Mouse (Mus musculus) heart, embryonic 13.5 days (tissue): Measurements from ENCODE around the gene Agpat2. TPM values are rescaled to one million over a fixed set of nuclear protein-coding genes. Genes with fewer than 3 reads are reported as not detected.

Experiments
- ATAC-seq: fragments of 200-750 bp; cut with Nextera tagmentation; 2 replicates; pipeline ENCODE4 v1.8.0; 2017; ENCODE audit warnings: moderate TSS enrichment; ENCODE audit not compliant: insufficient number of reproducible peaks, low FRiP score, low TSS enrichment; ENCODE audit errors: extremely low read depth
- H3K27ac ChIP-seq: fragments of 300-500 bp; sonication (generic); replicated peaks from 2 replicates; pipeline ENCODE4 v1.5.1; 2015; ENCODE audit warnings: moderate library complexity, mild to moderate bottlenecking, inconsistent platforms
- H3K27me3 ChIP-seq: fragments of 300-500 bp; sonication (generic); replicated peaks from 2 replicates; pipeline ENCODE4 v1.6.1; 2015; ENCODE audit warnings: mild to moderate bottlenecking, inconsistent platforms
- H3K36me3 ChIP-seq: fragments of 300-500 bp; sonication (generic); 2 replicates; pipeline ENCODE4 v1.6.1; 2015; ENCODE audit warnings: mild to moderate bottlenecking, inconsistent platforms
- H3K4me1 ChIP-seq: fragments of 300-500 bp; sonication (generic); 2 replicates; pipeline ENCODE4 v1.6.1; 2015; ENCODE audit warnings: inconsistent platforms
- H3K4me2 ChIP-seq: fragments of 300-500 bp; sonication (generic); 2 replicates; pipeline ENCODE4 v1.6.1; 2015; ENCODE audit warnings: inconsistent platforms, mild to moderate bottlenecking, moderate library complexity
- H3K4me3 ChIP-seq: fragments of 300-500 bp; sonication (generic); 2 replicates; pipeline ENCODE4 v1.5.1; 2015; ENCODE audit warnings: moderate library complexity, mild to moderate bottlenecking, inconsistent platforms
- H3K9ac ChIP-seq: fragments of 300-500 bp; sonication (generic); 2 replicates; pipeline ENCODE4 v1.6.1; 2015; ENCODE audit warnings: inconsistent platforms, mild to moderate bottlenecking, moderate library complexity
- H3K9me3 ChIP-seq: fragments of 300-500 bp; sonication (generic); 2 replicates; pipeline ENCODE4 v1.6.1; 2016; ENCODE audit warnings: inconsistent platforms
- WGBS: fragments of 180-500 bp; shearing (Covaris S2); methylation state at CpG from one replicate; pipeline ENCODE4 v1.1.7; 2015; ENCODE audit warnings: mixed read lengths; 5-methylcytosine and 5-hydroxymethylcytosine counted together
- polyA plus RNA-seq: library from polyadenylated mRNA; unstranded; fragments of >200 nt; fragmentation: Nextera tagmentation; extraction: Ambion mirVana; gene quantifications from 2 replicates; pipeline ENCODE4 v1.2.1, GENCODE M21; 2015

Gene Agpat2
- polyA plus RNA-seq, 1 experiment from 2014 or later, result 21.8 TPM

DNA sequence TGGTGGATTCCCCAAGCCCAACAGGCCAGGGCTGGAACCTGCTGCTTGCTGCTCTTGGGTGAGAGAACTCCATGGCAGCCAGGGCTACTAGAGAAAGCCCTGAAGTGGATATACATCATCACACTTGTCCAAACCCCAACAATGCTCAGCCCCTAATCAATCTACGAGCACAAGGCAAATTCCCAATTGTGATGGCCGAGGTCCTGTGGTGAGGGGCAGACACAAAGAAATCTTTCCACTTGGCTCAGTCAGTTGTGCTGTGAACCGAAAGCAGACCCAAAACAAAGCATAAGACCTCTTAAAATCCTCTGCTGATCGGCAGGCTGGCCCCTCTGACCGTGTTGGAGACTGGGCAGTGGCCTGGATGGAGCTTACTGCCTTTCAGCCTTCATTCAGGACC lies 29.4 kb downstream of the Agpat2 start:
- H3K9ac ChIP-seq, result no peak overlapping the region
- no peaks in the 10 kb centered on the region for H3K9me3 ChIP-seq
- 45% methylated on average over 5 of the region's 5 CpGs for WGBS
- H3K36me3 ChIP-seq, result no peaks in the 10 kb centered on the region
- peaks cover 97% of the 10 kb centered on the region for H3K4me1 ChIP-seq
- no peak overlapping the region for H3K4me3 ChIP-seq
- no peaks in the 10 kb centered on the region for H3K27me3 ChIP-seq
- no peak for ATAC-seq
- no peak overlapping the region for H3K4me2 ChIP-seq
- peak overlapping the region; percentile 90 for H3K27ac ChIP-seq

DNA sequence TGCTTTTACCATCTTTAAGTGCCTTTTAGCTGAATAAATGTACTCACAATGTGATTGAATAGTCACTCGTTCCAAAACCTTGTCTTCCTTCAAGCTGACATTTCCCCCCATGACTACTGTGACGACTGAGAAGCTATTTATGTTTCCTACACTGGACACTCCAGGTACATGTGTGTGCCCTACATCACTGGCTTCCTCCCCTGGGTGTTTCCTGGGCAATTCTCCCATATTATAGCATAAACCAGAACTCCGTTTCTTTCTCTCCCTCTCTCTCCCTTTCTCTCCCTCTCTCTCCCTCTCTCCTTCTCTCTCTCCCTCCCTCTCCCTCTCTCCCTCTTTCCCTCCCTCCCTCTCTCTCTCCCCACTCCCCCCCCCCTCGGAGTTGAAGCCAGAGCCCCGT lies 30.4 kb downstream of the Agpat2 start:
- peak overlapping the region; percentile 90 for H3K27ac ChIP-seq
- 16% methylated on average over 5 of the region's 5 CpGs for WGBS
- H3K4me2 ChIP-seq, result peak overlapping the region; percentile 56
- no peak for ATAC-seq
- H3K9me3 ChIP-seq, result no peaks in the 10 kb centered on the region
- H3K4me3 ChIP-seq, result no peak overlapping the region
- H3K9ac ChIP-seq, result peak overlapping the region; percentile 56
- no peaks in the 10 kb centered on the region for H3K27me3 ChIP-seq
- H3K4me1 ChIP-seq, result peaks cover 89% of the 10 kb centered on the region
- H3K36me3 ChIP-seq, result no peaks in the 10 kb centered on the region

DNA sequence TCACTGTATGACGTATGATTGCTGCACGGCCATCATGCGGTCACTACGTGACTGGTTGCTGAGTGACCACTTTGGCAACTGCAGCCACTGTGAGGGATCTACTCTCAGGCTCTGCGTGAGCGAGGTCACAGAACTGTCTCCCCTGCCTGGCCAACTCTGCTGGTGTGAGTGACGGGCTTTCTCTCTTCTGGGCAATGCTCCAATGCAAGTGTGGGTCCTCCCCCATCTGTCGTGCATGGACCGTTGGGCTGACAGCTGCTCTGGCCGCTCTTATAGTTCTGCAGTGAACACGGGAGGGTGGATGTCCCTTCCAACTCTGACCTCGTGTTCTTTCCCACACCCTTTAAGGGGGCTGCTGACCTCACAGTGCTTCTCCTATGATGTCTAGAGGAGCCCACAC lies 30.8 kb downstream of the Agpat2 start:
- Histone ChIP-seq H3K4me1 (peaks cover 85% of the 10 kb centered on the region), H3K9ac (peak overlapping the region; percentile 56), H3K4me2 (peak overlapping the region; percentile 56), H3K27ac (peak overlapping the region; percentile 90), H3K9me3 (no peaks in the 10 kb centered on the region), H3K4me3 (no peak overlapping the region), H3K27me3 (no peaks in the 10 kb centered on the region), H3K36me3 (no peaks in the 10 kb centered on the region)
- WGBS, result 30% methylated on average over 12 of the region's 12 CpGs
- peak; percentile 33; the same call in 1 of the 2 replicates for ATAC-seq

DNA sequence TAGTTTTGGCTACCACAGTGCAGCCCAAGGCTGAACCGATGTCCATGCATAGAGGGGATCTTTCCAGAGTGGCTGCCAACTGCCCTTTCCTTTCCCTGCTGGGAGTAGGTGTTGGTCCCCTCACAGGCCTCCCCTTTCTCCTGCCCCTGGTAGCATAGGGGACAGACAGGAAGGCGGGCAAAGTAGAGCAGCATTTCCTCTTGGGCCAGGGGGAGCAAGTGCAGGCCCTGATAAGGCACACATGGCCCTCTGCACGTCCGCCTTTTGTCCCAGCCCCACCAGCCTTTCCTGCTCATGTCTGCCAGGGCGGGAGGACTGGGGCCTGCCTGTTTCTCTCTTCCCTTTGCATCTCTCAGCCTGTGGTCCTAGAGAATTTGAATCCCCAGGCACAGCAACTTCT lies 32.4 kb downstream of the Agpat2 start:
- peak overlapping the region; percentile 90 for H3K27ac ChIP-seq
- no peaks in the 10 kb centered on the region for H3K9me3 ChIP-seq
- peak; percentile 8; the same call in 1 of the 2 replicates for ATAC-seq
- H3K36me3 ChIP-seq, result no peaks in the 10 kb centered on the region
- peaks cover 72% of the 10 kb centered on the region for H3K4me1 ChIP-seq
- 27% methylated on average over 5 of the region's 5 CpGs for WGBS
- peak overlapping the region; percentile 27 for H3K4me2 ChIP-seq
- no peak overlapping the region; the same call in 1 of the 2 replicates for H3K4me3 ChIP-seq
- H3K9ac ChIP-seq, result peak overlapping the region; percentile 70
- H3K27me3 ChIP-seq, result no peaks in the 10 kb centered on the region

DNA sequence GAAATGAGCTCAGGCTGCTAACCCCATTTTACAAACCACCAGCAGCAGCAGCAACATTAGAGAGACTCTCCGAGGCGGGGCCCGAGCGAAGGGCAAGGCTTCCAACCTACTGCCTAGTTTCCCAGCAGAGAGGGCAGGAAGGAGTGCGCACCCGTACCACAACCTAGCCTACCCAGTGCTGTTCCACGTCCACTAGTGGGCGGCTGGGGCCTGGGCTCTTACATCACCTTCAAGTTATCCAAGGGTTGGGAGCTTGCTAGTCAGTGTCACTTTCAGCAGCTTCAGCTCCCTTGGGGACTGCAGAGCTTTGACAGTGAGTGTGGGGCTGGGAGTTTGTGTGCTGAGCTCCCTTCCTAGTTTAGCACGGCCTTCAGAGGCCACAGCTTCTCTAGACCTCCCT lies 32.8 kb downstream of the Agpat2 start:
- Histone ChIP-seq H3K36me3 (no peaks in the 10 kb centered on the region), H3K4me1 (peaks cover 70% of the 10 kb centered on the region), H3K4me3 (no peak overlapping the region; the same call in 1 of the 2 replicates), H3K27me3 (no peaks in the 10 kb centered on the region), H3K4me2 (peak overlapping the region; percentile 27), H3K9ac (peak overlapping the region; percentile 70), H3K27ac (peak overlapping the region; percentile 90), H3K9me3 (no peaks in the 10 kb centered on the region)
- 56% methylated on average over 9 of the region's 9 CpGs for WGBS
- no peak for ATAC-seq

DNA sequence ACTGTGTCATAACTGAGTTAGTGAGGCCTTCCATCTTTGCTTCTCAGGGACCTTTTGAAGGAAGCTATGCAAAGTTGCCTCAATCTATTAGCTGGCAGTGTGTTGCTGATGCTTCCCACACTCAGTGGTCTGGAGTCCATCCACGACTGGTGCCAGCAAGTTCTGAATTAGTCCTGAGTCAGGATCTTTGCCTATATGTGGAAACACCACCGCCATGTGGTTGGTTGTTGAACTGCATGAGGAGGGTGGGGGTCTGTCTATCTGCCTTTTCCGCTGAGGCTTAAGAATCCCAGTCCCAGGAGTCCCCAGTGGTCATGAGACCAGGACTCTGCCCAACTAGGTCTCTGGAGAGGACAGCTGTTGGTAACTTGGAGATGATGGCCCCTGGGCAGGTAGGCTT lies 34.2 kb downstream of the Agpat2 start:
- H3K27ac ChIP-seq, result peak overlapping the region; percentile 90
- no peak overlapping the region for H3K4me3 ChIP-seq
- no peaks in the 10 kb centered on the region for H3K27me3 ChIP-seq
- ATAC-seq, result no peak
- no peaks in the 10 kb centered on the region for H3K36me3 ChIP-seq
- peaks cover 62% of the 10 kb centered on the region for H3K4me1 ChIP-seq
- WGBS, result 14% methylated on average over 3 of the region's 3 CpGs
- no peaks in the 10 kb centered on the region for H3K9me3 ChIP-seq
- H3K4me2 ChIP-seq, result no peak overlapping the region; the same call in 1 of the 2 replicates
- no peak overlapping the region for H3K9ac ChIP-seq

DNA sequence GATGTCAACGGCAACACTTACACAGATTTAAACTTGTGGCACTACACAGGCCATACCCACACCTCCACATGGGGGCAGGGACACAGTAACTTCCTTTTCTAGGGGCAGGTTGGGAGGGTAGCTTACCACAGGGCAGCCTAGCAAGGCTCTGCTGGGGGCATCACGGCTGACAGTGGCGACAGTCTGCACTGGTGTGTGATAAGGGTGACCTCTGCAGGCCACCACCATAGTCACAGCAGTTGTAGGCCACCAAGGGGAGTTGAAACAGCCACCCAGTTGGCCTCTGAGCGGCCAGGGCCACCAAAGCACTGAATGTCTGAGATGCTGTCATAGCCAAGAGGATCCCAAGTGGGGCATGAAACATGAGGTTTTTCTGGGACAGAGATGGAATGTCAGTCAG lies 38.0 kb downstream of the Agpat2 start:
- 10% methylated on average over 4 of the region's 4 CpGs for WGBS
- Histone ChIP-seq H3K4me2 (no peak overlapping the region), H3K36me3 (no peaks in the 10 kb centered on the region), H3K27ac (no peak overlapping the region), H3K27me3 (no peaks in the 10 kb centered on the region), H3K4me1 (peaks cover 27% of the 10 kb centered on the region), H3K9ac (no peak overlapping the region), H3K9me3 (no peaks in the 10 kb centered on the region), H3K4me3 (no peak overlapping the region)
- no peak for ATAC-seq

DNA sequence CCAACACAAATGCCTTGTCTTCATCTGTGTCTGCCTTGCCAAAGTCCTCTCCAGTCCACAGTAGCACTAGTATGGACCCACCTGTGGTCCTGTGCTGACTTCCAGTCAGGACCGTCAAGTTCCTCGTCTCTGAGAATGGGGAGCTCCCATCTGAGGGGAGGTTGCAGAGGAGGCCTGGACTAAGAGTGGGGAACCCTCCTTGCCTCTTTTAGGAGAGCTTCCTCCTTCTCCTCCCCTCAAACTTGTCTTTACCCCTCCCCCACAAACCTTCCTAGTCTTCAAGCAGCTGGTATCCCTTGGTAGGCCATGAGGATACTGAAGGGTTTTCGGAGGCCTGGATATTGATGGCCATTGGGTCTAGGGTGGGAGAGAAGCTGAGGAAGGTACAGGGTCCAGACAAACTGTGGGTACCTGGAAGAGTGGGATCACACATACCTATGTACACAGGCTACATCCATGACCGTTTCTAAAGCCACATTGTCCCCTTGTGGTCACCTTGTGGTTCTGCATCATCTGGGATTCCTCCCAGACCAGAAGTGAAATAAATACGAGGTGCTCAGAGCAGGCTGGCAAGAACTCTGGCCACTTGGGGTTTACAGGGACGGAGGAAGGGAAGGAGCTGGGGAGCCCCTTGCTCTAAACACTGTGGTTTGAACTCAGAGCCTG lies 42.7 kb downstream of the Agpat2 start:
- Histone ChIP-seq H3K27me3 (no peaks in the 10 kb centered on the region), H3K9me3 (no peaks in the 10 kb centered on the region), H3K4me3 (no peak overlapping the region), H3K36me3 (no peaks in the 10 kb centered on the region), H3K27ac (no peak overlapping the region), H3K4me1 (peaks cover 23% of the 10 kb centered on the region), H3K4me2 (no peak overlapping the region), H3K9ac (0 out of 2 replicates have a peak overlapping the region, but pooled peaks have one; percentile 16)
- WGBS, result 40% methylated on average over 6 of the region's 6 CpGs
- 0 out of 2 replicates have a peak, but pooled peaks have one; percentile 3 for ATAC-seq

DNA sequence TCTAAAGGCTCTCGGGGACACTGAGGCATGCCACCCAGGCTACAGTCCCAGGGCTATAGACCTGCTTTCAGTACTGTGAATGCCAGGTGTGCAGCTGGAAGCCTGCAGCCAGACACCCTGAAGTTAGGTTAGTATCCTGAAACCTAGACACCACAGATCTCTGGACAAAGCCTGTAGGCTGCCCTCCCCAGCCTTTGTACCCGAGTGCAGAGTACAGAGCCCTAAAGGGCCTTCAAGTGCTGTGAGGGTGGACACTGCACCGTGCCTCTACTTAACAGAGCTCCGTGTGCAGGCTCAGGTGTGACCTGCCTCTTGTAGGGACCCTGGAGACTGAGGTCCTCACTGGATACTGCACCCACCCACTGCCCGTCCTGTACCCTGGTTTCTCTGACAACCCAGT lies 43.7 kb downstream of the Agpat2 start:
- Histone ChIP-seq H3K9me3 (no peaks in the 10 kb centered on the region), H3K4me2 (no peak overlapping the region), H3K27me3 (no peaks in the 10 kb centered on the region), H3K4me3 (no peak overlapping the region), H3K27ac (no peak overlapping the region), H3K9ac (no peak overlapping the region), H3K4me1 (peaks cover 27% of the 10 kb centered on the region), H3K36me3 (no peaks in the 10 kb centered on the region)
- 69% methylated on average over 5 of the region's 5 CpGs for WGBS
- no peak for ATAC-seq

DNA sequence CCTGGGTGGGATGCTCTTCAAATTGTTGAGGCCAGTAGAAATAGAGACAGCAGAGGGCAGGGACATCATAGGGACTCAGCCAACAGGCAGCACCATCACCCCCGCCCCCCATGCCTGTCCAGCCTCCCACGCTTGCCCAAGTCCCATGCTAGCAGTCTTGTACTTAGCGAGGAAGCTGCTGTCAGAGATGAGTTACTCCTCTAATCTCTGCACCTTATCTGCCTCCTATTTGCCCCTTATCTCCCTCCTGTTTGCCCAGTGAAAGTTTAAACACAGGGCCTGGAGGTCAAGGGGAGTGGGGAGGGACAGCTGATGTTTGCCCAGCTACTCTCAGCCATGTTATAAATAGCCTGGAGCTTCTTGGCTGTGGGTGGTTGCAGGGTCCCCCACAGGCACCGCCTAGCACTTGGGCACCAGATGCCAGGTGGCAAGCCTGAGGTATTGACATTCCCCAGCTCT lies 47.7 kb downstream of the Agpat2 start:
- ATAC-seq, result no peak
- 11% methylated on average over 4 of the region's 4 CpGs for WGBS
- Histone ChIP-seq H3K9me3 (no peaks in the 10 kb centered on the region), H3K4me1 (peaks cover 40% of the 10 kb centered on the region), H3K27ac (peak overlapping the region; percentile 51), H3K27me3 (no peaks in the 10 kb centered on the region), H3K9ac (no peak overlapping the region), H3K4me2 (peak overlapping the region; percentile 10; the same call in 1 of the 2 replicates), H3K36me3 (no peaks in the 10 kb centered on the region), H3K4me3 (no peak overlapping the region)

DNA sequence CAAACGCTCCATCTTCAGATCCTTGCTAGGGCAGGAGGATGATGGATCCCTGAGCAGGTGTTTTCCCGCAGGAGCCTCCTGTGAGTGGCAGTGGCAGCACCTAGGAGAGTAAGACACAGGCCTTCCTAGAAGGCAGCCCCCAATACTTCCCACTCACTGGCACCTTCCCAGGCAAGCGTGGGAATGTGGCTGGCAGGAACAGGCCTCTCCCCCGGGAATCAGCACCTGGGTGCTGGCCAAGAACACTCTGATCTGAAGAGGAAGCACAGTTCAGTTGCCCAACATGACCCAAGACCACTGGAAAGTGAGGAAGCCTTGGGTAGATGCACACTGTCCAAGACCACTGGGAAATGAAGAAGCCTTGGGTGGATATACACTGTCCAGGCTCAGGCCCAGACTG lies 49.1 kb downstream of the Agpat2 start:
- H3K9me3 ChIP-seq, result no peaks in the 10 kb centered on the region
- no peaks in the 10 kb centered on the region for H3K27me3 ChIP-seq
- no peak overlapping the region for H3K4me3 ChIP-seq
- no peak for ATAC-seq
- no peaks in the 10 kb centered on the region for H3K36me3 ChIP-seq
- no peak overlapping the region for H3K9ac ChIP-seq
- H3K4me2 ChIP-seq, result no peak overlapping the region
- no peak overlapping the region for H3K27ac ChIP-seq
- whole genome bisulfite sequencing, result 60% methylated on average over 4 of the region's 4 CpGs
- peaks cover 47% of the 10 kb centered on the region for H3K4me1 ChIP-seq

DNA sequence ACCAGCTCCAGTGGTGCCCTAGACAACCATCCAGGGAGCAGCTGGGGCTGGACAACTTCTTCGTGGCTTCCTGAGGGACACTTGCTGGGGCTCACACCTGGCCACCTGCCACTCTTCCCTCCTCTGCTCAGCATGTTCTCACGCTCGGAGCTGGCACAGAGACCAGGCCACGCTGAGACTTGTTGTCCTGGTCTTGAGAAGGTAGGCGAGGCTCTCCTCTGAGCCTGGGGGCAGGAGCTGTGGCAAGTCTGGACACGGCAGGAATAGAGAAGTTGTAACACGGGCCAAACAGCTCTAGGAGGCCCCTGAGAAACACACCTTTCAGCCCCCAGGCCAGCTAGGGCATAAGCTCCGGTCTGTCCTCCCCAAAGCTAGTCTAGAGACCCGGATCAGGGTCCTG lies 50.3 kb downstream of the Agpat2 start:
- H3K4me3 ChIP-seq, result no peak overlapping the region
- H3K4me2 ChIP-seq, result no peak overlapping the region
- H3K9me3 ChIP-seq, result no peaks in the 10 kb centered on the region
- peaks cover 56% of the 10 kb centered on the region for H3K4me1 ChIP-seq
- H3K27ac ChIP-seq, result no peak overlapping the region
- H3K9ac ChIP-seq, result no peak overlapping the region
- ATAC-seq, result no peak
- no peaks in the 10 kb centered on the region for H3K36me3 ChIP-seq
- H3K27me3 ChIP-seq, result no peaks in the 10 kb centered on the region
- 79% methylated on average over 9 of the region's 9 CpGs for WGBS
